In genomic region chr14:60702377-60703140, GRCm38 (mm10) we compare ENCODE assay signal across 16 mouse cellular contexts.
DNase-seq lines count a peak whose midpoint lies in the region; ATAC-seq and TF ChIP-seq lines count a peak whose summit lies in the region.
"Had no signal": no experiment of that assay in that cellular context is flagged by ENCODE, and none has a peak within 500 bp of the region (broad histone marks: within the 10 kb centered on the region; RNA-seq: fewer than 3 reads in every experiment).

No protein-coding gene starts in this region.

- 0 out of 2 replicates have a peak overlapping the region, but pooled peaks have one; percentile 17 for H3K9ac ChIP-seq in neural tube, embryonic 13.5 days
- no peak overlapping the region for H3K9ac ChIP-seq in neural tube, embryonic 15.5 days (replicated peaks)
- H3K9ac ChIP-seq in liver, postnatal 0 days (replicated peaks), result no peak overlapping the region
- H3K9ac ChIP-seq: embryonic facial prominence, embryonic 15.5 days; heart, embryonic 15.5 days; liver, embryonic 15.5 days had no signal

- no peak overlapping the region for H3K4me3 ChIP-seq in neural tube, embryonic 13.5 days
- no peak overlapping the region for H3K4me3 ChIP-seq in neural tube, embryonic 15.5 days (replicated peaks)
- H3K4me3 ChIP-seq in liver, postnatal 0 days (ENCODE audit: low read depth, low read length), result no peak overlapping the region
- H3K4me3 ChIP-seq in heart, embryonic 10.5 days, result no peak overlapping the region
- H3K4me3 ChIP-seq: embryonic facial prominence, embryonic 15.5 days; heart, embryonic 15.5 days; liver, embryonic 15.5 days had no signal

- intact Hi-C loops in heart, postnatal 25 days (cut with DNase I), result no loop called here

- TF ChIP-seq EP300 in liver, postnatal 0 days (IDR thresholded peaks at IDR 0.05; ENCODE audit: low read depth), result no peak

- WGBS in neural tube, embryonic 13.5 days, result 62% methylated on average over 10 of the region's 10 CpGs
- WGBS in neural tube, embryonic 15.5 days, result 65% methylated on average over 10 of the region's 10 CpGs
- 62% methylated on average over 10 of the region's 10 CpGs for WGBS in liver, postnatal 0 days (ENCODE audit: insufficient replicate concordance)
- 77% methylated on average over 10 of the region's 10 CpGs for WGBS in heart, embryonic 10.5 days

- no peak overlapping the region for H3K27ac ChIP-seq in neural tube, embryonic 13.5 days (replicated peaks)
- no peak overlapping the region for H3K27ac ChIP-seq in neural tube, embryonic 15.5 days (replicated peaks)
- H3K27ac ChIP-seq in liver, postnatal 0 days (ENCODE audit: low read depth), result no peak overlapping the region
- H3K27ac ChIP-seq in heart, embryonic 10.5 days, result no peak overlapping the region
- H3K27ac ChIP-seq: embryonic facial prominence, embryonic 15.5 days; heart, embryonic 15.5 days; hindbrain, postnatal 0 days; liver, embryonic 15.5 days had no signal

- peaks cover 9% of the 10 kb centered on the region for H3K4me1 ChIP-seq in neural tube, embryonic 13.5 days (replicated peaks)
- H3K4me1 ChIP-seq in neural tube, embryonic 15.5 days, result peaks cover 6% of the 10 kb centered on the region; the same call in 1 of the 2 replicates
- peaks cover 10% of the 10 kb centered on the region for H3K4me1 ChIP-seq in liver, postnatal 0 days (ENCODE audit: insufficient read depth)
- H3K4me1 ChIP-seq in heart, embryonic 10.5 days, result peaks cover 32% of the 10 kb centered on the region

- H3K4me2 ChIP-seq in neural tube, embryonic 13.5 days, result no peak overlapping the region
- H3K4me2 ChIP-seq in neural tube, embryonic 15.5 days, result no peak overlapping the region
- no peak overlapping the region for H3K4me2 ChIP-seq in liver, postnatal 0 days (ENCODE audit: low read depth, low read length)
- H3K4me2 ChIP-seq: embryonic facial prominence, embryonic 15.5 days; heart, embryonic 15.5 days; liver, embryonic 15.5 days; midbrain, embryonic 11.5 days had no signal

- no peaks in the 10 kb centered on the region for H3K9me3 ChIP-seq in neural tube, embryonic 13.5 days
- H3K9me3 ChIP-seq in neural tube, embryonic 15.5 days (replicated peaks), result no peaks in the 10 kb centered on the region
- no peaks in the 10 kb centered on the region for H3K9me3 ChIP-seq in liver, postnatal 0 days (ENCODE audit: low read length)
- H3K9me3 ChIP-seq in heart, embryonic 10.5 days, result no peaks in the 10 kb centered on the region
- H3K9me3 ChIP-seq: embryonic facial prominence, embryonic 15.5 days; heart, embryonic 15.5 days; liver, embryonic 15.5 days had no signal

- ATAC-seq in neural tube, embryonic 13.5 days (ENCODE audit: low read depth), result no peak
- ATAC-seq in neural tube, embryonic 15.5 days (ENCODE audit: low FRiP score), result no peak
- ATAC-seq in liver, postnatal 0 days, result peak; percentile 67; the same call in 1 of the 2 replicates
- no peak for ATAC-seq in granulocyte monocyte progenitor cell, adult 5-6 weeks (replicated peaks; ENCODE audit: poor library complexity, severe bottlenecking)
- ATAC-seq: forebrain, embryonic 14.5 days; hindbrain, postnatal 0 days had no signal

- peak; percentile 64 to 81 for DNase-seq in kidney, adult 8-10 months
- peak; percentile 13 for DNase-seq in liver, postnatal 0 days
- no peak for DNase-seq in heart, postnatal 25 days (ENCODE audit: low spot score)
- no peak for DNase-seq in heart, embryonic 10.5 days (ENCODE audit: low spot score)
- DNase-seq: adrenal gland, postnatal 25 days; gastrocnemius, postnatal 14 days; right cerebral cortex, adult 18-20 months had no signal

- TF ChIP-seq CTCF in liver, postnatal 0 days (IDR thresholded peaks at IDR 0.05; ENCODE audit: low read depth), result no peak

- H3K36me3 ChIP-seq in neural tube, embryonic 13.5 days, result no peaks in the 10 kb centered on the region
- no peaks in the 10 kb centered on the region for H3K36me3 ChIP-seq in neural tube, embryonic 15.5 days
- no peaks in the 10 kb centered on the region; the same call in 1 of the 2 replicates for H3K36me3 ChIP-seq in liver, postnatal 0 days (replicated peaks; ENCODE audit: insufficient read depth, low read length)
- no peaks in the 10 kb centered on the region for H3K36me3 ChIP-seq in heart, embryonic 10.5 days
- H3K36me3 ChIP-seq: embryonic facial prominence, embryonic 15.5 days; heart, embryonic 15.5 days had no signal

- no peaks in the 10 kb centered on the region for H3K27me3 ChIP-seq in neural tube, embryonic 13.5 days
- H3K27me3 ChIP-seq in neural tube, embryonic 15.5 days (replicated peaks), result no peaks in the 10 kb centered on the region
- H3K27me3 ChIP-seq in liver, postnatal 0 days (ENCODE audit: insufficient read depth, low read length), result no peaks in the 10 kb centered on the region
- no peaks in the 10 kb centered on the region for H3K27me3 ChIP-seq in heart, embryonic 10.5 days (ENCODE audit: insufficient read depth, poor library complexity, severe bottlenecking)
- H3K27me3 ChIP-seq: embryonic facial prominence, embryonic 15.5 days; heart, embryonic 15.5 days; liver, embryonic 15.5 days had no signal

Comparison
In these comparisons a context has a peak if more than half of its experiments do, and no peak if none do; other contexts are left out.
1. DNase-seq: peak in kidney, adult 8-10 months (2 of 2) and liver, postnatal 0 days (single experiment); none in heart, postnatal 25 days (single experiment) and heart, embryonic 10.5 days (single experiment).